Mouse (Mus musculus) E14TG2a.4 (cell line): ENCODE measurements around the gene Camkmt.

Experiments
- H3K27me3 ChIP-seq: 2 replicates; pipeline ENCODE4 v1.6.1; 2014; ENCODE audit warnings: low read length, control low read depth; ENCODE audit not compliant: insufficient read depth
- H3K36me3 ChIP-seq: 2 replicates; pipeline ENCODE4 v1.6.1; 2014; ENCODE audit warnings: low read length, control low read depth; ENCODE audit not compliant: insufficient read depth
- H3K4me1 ChIP-seq: replicated peaks from 2 replicates; pipeline ENCODE4 v1.6.1; 2014; ENCODE audit warnings: low read depth, low read length, control low read depth
- H3K4me3 ChIP-seq: replicated peaks from 2 replicates; pipeline ENCODE4 v1.5.1; 2014; ENCODE audit warnings: mild to moderate bottlenecking, low read length
- H3K9me3 ChIP-seq: 2 replicates; pipeline ENCODE4 v1.6.1; 2014; ENCODE audit warnings: low read length, control low read depth
- CTCF ChIP-seq: conservative IDR thresholded peaks from 2 replicates; pipeline ENCODE4 v1.5.1; 2014; ENCODE audit warnings: low read length
- NANOG ChIP-seq: IDR thresholded peaks from 2 replicates; pipeline ENCODE4 v1.6.1; 2014; ENCODE audit warnings: borderline replicate concordance, low read length, mixed read lengths
- POU5F1 ChIP-seq: IDR thresholded peaks from 2 replicates; pipeline ENCODE4 v1.6.1; 2014; ENCODE audit warnings: low read length, borderline replicate concordance

The Camkmt gene

GRCm38 (mm10) chr17:85343435-85343834 is 253.1 kb downstream of the Camkmt start:
- Histone ChIP-seq H3K4me3 (no peak overlapping the region), H3K4me1 (peaks cover 26% of the 10 kb centered on the region), H3K9me3 (no peaks in the 10 kb centered on the region), H3K36me3 (no peaks in the 10 kb centered on the region), H3K27me3 (no peaks in the 10 kb centered on the region)
- no peak for TF ChIP-seq POU5F1
- TF ChIP-seq CTCF = no peak
- TF ChIP-seq NANOG = no peak

GRCm38 (mm10) chr17:85346701-85347100 is 256.3 kb downstream of the Camkmt start:
- Histone ChIP-seq H3K9me3 (no peaks in the 10 kb centered on the region), H3K27me3 (no peaks in the 10 kb centered on the region), H3K4me1 (peaks cover 16% of the 10 kb centered on the region), H3K4me3 (no peak overlapping the region), H3K36me3 (no peaks in the 10 kb centered on the region)
- TF ChIP-seq CTCF (no peak), POU5F1 (no peak), NANOG (no peak)

GRCm38 (mm10) chr17:85349331-85349935 is 259.1 kb downstream of the Camkmt start:
- TF ChIP-seq NANOG = no peak
- no peak for TF ChIP-seq CTCF
- no peak for TF ChIP-seq POU5F1
- Histone ChIP-seq H3K4me3 (no peak overlapping the region), H3K9me3 (no peaks in the 10 kb centered on the region), H3K27me3 (no peaks in the 10 kb centered on the region), H3K36me3 (no peaks in the 10 kb centered on the region), H3K4me1 (peaks cover 6% of the 10 kb centered on the region)

GRCm38 (mm10) chr17:85351301-85351700 is 260.9 kb downstream of the Camkmt start:
- no peaks in the 10 kb centered on the region for H3K27me3 ChIP-seq
- no peaks in the 10 kb centered on the region for H3K36me3 ChIP-seq
- no peaks in the 10 kb centered on the region for H3K9me3 ChIP-seq
- no peak overlapping the region for H3K4me3 ChIP-seq
- peaks cover 6% of the 10 kb centered on the region for H3K4me1 ChIP-seq
- no peak for TF ChIP-seq POU5F1
- no peak for TF ChIP-seq CTCF
- TF ChIP-seq NANOG = no peak

- H3K27me3 ChIP-seq = no peaks in the 10 kb centered on the region
- no peaks in the 10 kb centered on the region for H3K9me3 ChIP-seq
- H3K4me1 ChIP-seq = peaks cover 6% of the 10 kb centered on the region
- H3K36me3 ChIP-seq = no peaks in the 10 kb centered on the region
- TF ChIP-seq POU5F1 = no peak
- peak; percentile 77 for TF ChIP-seq CTCF
- no peak overlapping the region for H3K4me3 ChIP-seq
Measured at GRCm38 (mm10) chr17:85352731-85353130, 262.4 kb downstream of the Camkmt start.

- H3K9me3 ChIP-seq = no peaks in the 10 kb centered on the region
- no peaks in the 10 kb centered on the region for H3K27me3 ChIP-seq
- peaks cover 6% of the 10 kb centered on the region for H3K4me1 ChIP-seq
- TF ChIP-seq NANOG (no peak), CTCF (no peak), POU5F1 (no peak)
- H3K36me3 ChIP-seq = no peaks in the 10 kb centered on the region
- H3K4me3 ChIP-seq = no peak overlapping the region
Measured at GRCm38 (mm10) chr17:85353191-85353590, 262.8 kb downstream of the Camkmt start.

- no peaks in the 10 kb centered on the region for H3K36me3 ChIP-seq
- no peak overlapping the region for H3K4me3 ChIP-seq
- H3K27me3 ChIP-seq = no peaks in the 10 kb centered on the region
- H3K9me3 ChIP-seq = no peaks in the 10 kb centered on the region
- TF ChIP-seq CTCF (no peak), NANOG (no peak), POU5F1 (no peak)
- H3K4me1 ChIP-seq = peaks cover 6% of the 10 kb centered on the region
Measured at GRCm38 (mm10) chr17:85353636-85354035, 263.3 kb downstream of the Camkmt start.

GRCm38 (mm10) chr17:85355356-85355755 is 265.0 kb downstream of the Camkmt start:
- Histone ChIP-seq H3K4me3 (no peak overlapping the region), H3K9me3 (no peaks in the 10 kb centered on the region)
- TF ChIP-seq POU5F1 (no peak), NANOG (no peak), CTCF (no peak)

GRCm38 (mm10) chr17:85361006-85361405 is 270.7 kb downstream of the Camkmt start:
- Histone ChIP-seq H3K4me3 (no peak overlapping the region), H3K36me3 (no peaks in the 10 kb centered on the region), H3K9me3 (no peaks in the 10 kb centered on the region), H3K27me3 (no peaks in the 10 kb centered on the region), H3K4me1 (peaks cover 3% of the 10 kb centered on the region; the same call in 1 of the 2 replicates)
- TF ChIP-seq POU5F1 = no peak
- no peak for TF ChIP-seq NANOG
- TF ChIP-seq CTCF = no peak

More at GRCm38 (mm10) chr17:85355356-85355755, 265.0 kb downstream of the Camkmt start:
- Histone ChIP-seq H3K27me3 (no peaks in the 10 kb centered on the region), H3K4me1 (no peaks in the 10 kb centered on the region), H3K36me3 (no peaks in the 10 kb centered on the region)
